Mouse (Mus musculus): Measurements from ENCODE around the gene Olfr464.

Olfr464 gene

GRCm38 (mm10) chr11:87870096-87870495 is 50.7 kb downstream of the Olfr464 start:
- DNase-seq (ENCODE audit: low read depth in 2 of 2, low spot score in 2 of 2), result no peak

GRCm38 (mm10) chr11:87866891-87867290 is 53.9 kb downstream of the Olfr464 start:
- DNase-seq (ENCODE audit: low read depth in 2 of 2, low spot score in 2 of 2), result peak; percentile 13 to 52
